Mouse (Mus musculus): ENCODE measurements around the gene Foxe3. TPM values are rescaled to one million over a fixed set of nuclear protein-coding genes. Genes with fewer than 3 reads are reported as not detected.

The Foxe3 gene
- polyA plus RNA-seq, 1 experiment = not detected

GRCm38 (mm10) chr4:114938248-114938647 lies 12.4 kb upstream of the Foxe3 start:
- Histone ChIP-seq H3K4me1 (ENCODE audit: control insufficient read depth, insufficient read depth, insufficient read length, low read length) (no peaks in the 10 kb centered on the region), H3K4me3 (ENCODE audit: insufficient read depth, low read depth, low read length) (no peak overlapping the region), H3K27ac (replicated peaks; ENCODE audit: low read depth, low read length) (no peak overlapping the region)

GRCm38 (mm10) chr4:114937459-114938047 lies 11.7 kb upstream of the Foxe3 start:
- Histone ChIP-seq H3K27ac (replicated peaks; ENCODE audit: low read depth, low read length) (no peak overlapping the region), H3K4me3 (ENCODE audit: insufficient read depth, low read depth, low read length) (no peak overlapping the region), H3K4me1 (ENCODE audit: control insufficient read depth, insufficient read depth, insufficient read length, low read length) (no peaks in the 10 kb centered on the region)

GRCm38 (mm10) chr4:114934188-114934587 lies 8.4 kb upstream of the Foxe3 start:
- Histone ChIP-seq H3K4me1 (ENCODE audit: control insufficient read depth, insufficient read depth, insufficient read length, low read length) (no peaks in the 10 kb centered on the region), H3K27ac (replicated peaks; ENCODE audit: low read depth, low read length) (no peak overlapping the region), H3K4me3 (ENCODE audit: insufficient read depth, low read depth, low read length) (no peak overlapping the region)

GRCm38 (mm10) chr4:114932747-114933146 lies 6.9 kb upstream of the Foxe3 start:
- H3K27ac ChIP-seq (replicated peaks; ENCODE audit: low read depth, low read length) = no peak overlapping the region
- H3K4me3 ChIP-seq (ENCODE audit: insufficient read depth, low read depth, low read length) = no peak overlapping the region
- H3K4me1 ChIP-seq (ENCODE audit: control insufficient read depth, insufficient read depth, insufficient read length, low read length) = no peaks in the 10 kb centered on the region

- Histone ChIP-seq H3K4me1 (ENCODE audit: control insufficient read depth, insufficient read depth, insufficient read length, low read length) (no peaks in the 10 kb centered on the region), H3K4me3 (ENCODE audit: insufficient read depth, low read depth, low read length) (no peak overlapping the region), H3K27ac (replicated peaks; ENCODE audit: low read depth, low read length) (no peak overlapping the region)
These were observed 3.3 kb upstream of the Foxe3 start for GRCm38 (mm10) chr4:114929155-114929554.

GRCm38 (mm10) chr4:114924971-114925916 lies 569 bp downstream of the Foxe3 start:
- Histone ChIP-seq H3K4me1 (ENCODE audit: control insufficient read depth, insufficient read depth, insufficient read length, low read length) (no peaks in the 10 kb centered on the region), H3K4me3 (ENCODE audit: insufficient read depth, low read depth, low read length) (peak overlapping the region; percentile 41), H3K27ac (replicated peaks; ENCODE audit: low read depth, low read length) (no peak overlapping the region)

GRCm38 (mm10) chr4:114917091-114917490 lies 8.7 kb downstream of the Foxe3 start:
- no peaks in the 10 kb centered on the region for H3K4me1 ChIP-seq (ENCODE audit: control insufficient read depth, insufficient read depth, insufficient read length, low read length)
- H3K4me3 ChIP-seq (ENCODE audit: insufficient read depth, low read depth, low read length) = no peak overlapping the region

GRCm38 (mm10) chr4:114916056-114916455 lies 9.8 kb downstream of the Foxe3 start:
- no peak overlapping the region for H3K4me3 ChIP-seq (ENCODE audit: insufficient read depth, low read depth, low read length)
- no peaks in the 10 kb centered on the region for H3K4me1 ChIP-seq (ENCODE audit: control insufficient read depth, insufficient read depth, insufficient read length, low read length)
- H3K27ac ChIP-seq (replicated peaks; ENCODE audit: low read depth, low read length) = no peak overlapping the region

More at GRCm38 (mm10) chr4:114917091-114917490, 8.7 kb downstream of the Foxe3 start:
- H3K27ac ChIP-seq (replicated peaks; ENCODE audit: low read depth, low read length) = no peak overlapping the region

GRCm38 (mm10) chr4:114913594-114913962 lies 12.2 kb downstream of the Foxe3 start:
- Histone ChIP-seq H3K4me3 (ENCODE audit: insufficient read depth, low read depth, low read length) (no peak overlapping the region), H3K27ac (replicated peaks; ENCODE audit: low read depth, low read length) (no peak overlapping the region), H3K4me1 (ENCODE audit: control insufficient read depth, insufficient read depth, insufficient read length, low read length) (no peaks in the 10 kb centered on the region)

- Histone ChIP-seq H3K4me3 (ENCODE audit: insufficient read depth, low read depth, low read length) (no peak overlapping the region), H3K4me1 (ENCODE audit: control insufficient read depth, insufficient read depth, insufficient read length, low read length) (no peaks in the 10 kb centered on the region), H3K27ac (replicated peaks; ENCODE audit: low read depth, low read length) (no peak overlapping the region)
These were observed 12.9 kb downstream of the Foxe3 start for GRCm38 (mm10) chr4:114912705-114913593.

GRCm38 (mm10) chr4:114909602-114910484 lies 16.0 kb downstream of the Foxe3 start:
- Histone ChIP-seq H3K4me1 (ENCODE audit: control insufficient read depth, insufficient read depth, insufficient read length, low read length) (no peaks in the 10 kb centered on the region), H3K27ac (replicated peaks; ENCODE audit: low read depth, low read length) (no peak overlapping the region), H3K4me3 (ENCODE audit: insufficient read depth, low read depth, low read length) (peak overlapping the region; percentile 69)

- Histone ChIP-seq H3K27ac (replicated peaks; ENCODE audit: low read depth, low read length) (peak within 1 kb of the TSS; percentile 77), H3K4me3 (ENCODE audit: insufficient read depth, low read depth, low read length) (peak within 1 kb of the TSS; percentile 69), H3K4me1 (ENCODE audit: control insufficient read depth, insufficient read depth, insufficient read length, low read length) (no peaks in the 10 kb centered on the region)
These were observed 16.8 kb downstream of the Foxe3 start, which contains the start of gene Foxd2 for GRCm38 (mm10) chr4:114908829-114909601. Foxd2 (minus strand) TSS chr4:114908873.

GRCm38 (mm10) chr4:114907951-114908828 lies 17.6 kb downstream of the Foxe3 start:
- H3K4me3 ChIP-seq (ENCODE audit: insufficient read depth, low read depth, low read length) = peak overlapping the region; percentile 69
- H3K4me1 ChIP-seq (ENCODE audit: control insufficient read depth, insufficient read depth, insufficient read length, low read length) = no peaks in the 10 kb centered on the region
- H3K27ac ChIP-seq (replicated peaks; ENCODE audit: low read depth, low read length) = no peak overlapping the region
